Mouse (Mus musculus) kidney, postnatal 0 days (tissue): ENCODE data around the gene Ppp3ca. TPM values are rescaled to one million over a fixed set of nuclear protein-coding genes. Genes with fewer than 3 reads are reported as not detected.
A peak's percentile ranks its signal among the peaks of the same experiment; 100 is the strongest.

Source experiments
- ATAC-seq: fragments of 200-750 bp; cut with Nextera tagmentation; replicated peaks from 2 replicates; pipeline ENCODE4 v1.8.0; 2017; ENCODE audit warnings: low read depth, moderate number of reproducible peaks, moderate TSS enrichment, moderate library complexity; ENCODE audit not compliant: low FRiP score
- DNase-seq: peaks from one replicate; pipeline ENCODE4 v3.0.0-alpha.2; 2016; ENCODE audit warnings: low spot score
- H3K27ac ChIP-seq: fragments of 300-500 bp; sonication (generic); 2 replicates; pipeline ENCODE4 v1.5.1; 2014; ENCODE audit warnings: mild to moderate bottlenecking
- H3K27me3 ChIP-seq: fragments of 300-500 bp; sonication (generic); 2 replicates; pipeline ENCODE4 v1.6.1; 2014; ENCODE audit warnings: low read length, mixed read lengths; ENCODE audit not compliant: insufficient read depth
- H3K36me3 ChIP-seq: fragments of 300-500 bp; sonication (generic); 2 replicates; pipeline ENCODE4 v1.6.1; 2014; ENCODE audit warnings: low read length, mixed read lengths; ENCODE audit not compliant: insufficient read depth
- H3K4me1 ChIP-seq: fragments of 300-500 bp; sonication (generic); replicated peaks from 2 replicates; pipeline ENCODE4 v1.6.1; 2014; ENCODE audit warnings: antibody characterized with exemption, low read length, mixed read lengths; ENCODE audit not compliant: insufficient read depth
- H3K4me2 ChIP-seq: fragments of 300-500 bp; sonication (generic); 2 replicates; pipeline ENCODE4 v1.6.1; 2014; ENCODE audit warnings: mild to moderate bottlenecking, low read length, moderate library complexity, mixed read lengths
- H3K4me3 ChIP-seq: fragments of 300-500 bp; sonication (generic); replicated peaks from 2 replicates; pipeline ENCODE4 v1.5.1; 2014; ENCODE audit warnings: low read depth, low read length
- H3K9ac ChIP-seq: fragments of 300-500 bp; sonication (generic); 2 replicates; pipeline ENCODE4 v1.6.1; 2014; ENCODE audit warnings: low read depth, low read length
- H3K9me3 ChIP-seq: fragments of 300-500 bp; sonication (generic); replicated peaks from 2 replicates; pipeline ENCODE4 v1.6.1; 2016; ENCODE audit warnings: low read length, inconsistent platforms, mixed read lengths
- CTCF ChIP-seq: IDR thresholded peaks from 2 replicates; pipeline ENCODE4 v1.5.1; 2016; ENCODE audit warnings: antibody characterized with exemption, low read depth, mild to moderate bottlenecking, moderate library complexity
- WGBS: fragments of 180-500 bp; shearing (Covaris S2); extraction: QIAGEN DNeasy Blood & Tissue Kit; methylation state at CpG from one replicate; pipeline ENCODE4 v1.1.7; 2014; 5-methylcytosine and 5-hydroxymethylcytosine counted together
- polyA plus RNA-seq: library from polyadenylated mRNA; unstranded; fragments of >200 nt; fragmentation: Nextera tagmentation; extraction: Ambion mirVana; gene quantifications from 2 replicates; pipeline ENCODE4 v1.2.1, GENCODE M21; 2015

Ppp3ca gene
- polyA plus RNA-seq, 1 experiment from 2014 or later, result 66.1 TPM

- ATAC-seq, result no peak
- no peak overlapping the region for H3K4me2 ChIP-seq
- H3K4me1 ChIP-seq, result no peaks in the 10 kb centered on the region
- H3K27me3 ChIP-seq, result no peaks in the 10 kb centered on the region
- no peak overlapping the region for H3K27ac ChIP-seq
- WGBS, result 90% methylated on average over 2 of the region's 2 CpGs
- TF ChIP-seq CTCF, result no peak
- no peak overlapping the region for H3K9ac ChIP-seq
- no peak for DNase-seq
- H3K4me3 ChIP-seq, result no peak overlapping the region
- no peaks in the 10 kb centered on the region for H3K36me3 ChIP-seq
- H3K9me3 ChIP-seq, result no peaks in the 10 kb centered on the region
These were observed 152.5 kb downstream of the Ppp3ca start for GRCm38 (mm10) chr3:136822431-136822830.

- H3K9me3 ChIP-seq, result no peaks in the 10 kb centered on the region
- H3K27ac ChIP-seq, result no peak overlapping the region
- no peak overlapping the region for H3K4me2 ChIP-seq
- WGBS, result 44% methylated on average over 2 of the region's 2 CpGs
- TF ChIP-seq CTCF, result no peak
- DNase-seq (no peak), ATAC-seq (no peak)
- H3K9ac ChIP-seq, result no peak overlapping the region
- peaks cover 4% of the 10 kb centered on the region; the same call in 1 of the 2 replicates for H3K4me1 ChIP-seq
- no peak overlapping the region for H3K4me3 ChIP-seq
- no peaks in the 10 kb centered on the region for H3K27me3 ChIP-seq
- H3K36me3 ChIP-seq, result no peaks in the 10 kb centered on the region
These were observed 158.5 kb downstream of the Ppp3ca start for GRCm38 (mm10) chr3:136828451-136828850.

- H3K9me3 ChIP-seq, result no peaks in the 10 kb centered on the region
- TF ChIP-seq CTCF, result no peak
- whole genome bisulfite sequencing, result 43% methylated on average over 5 of the region's 5 CpGs
- DNase-seq (no peak), ATAC-seq (no peak)
- H3K27ac ChIP-seq, result no peak overlapping the region
- H3K9ac ChIP-seq, result no peak overlapping the region
- H3K4me3 ChIP-seq, result no peak overlapping the region
- H3K4me1 ChIP-seq, result peaks cover 7% of the 10 kb centered on the region; the same call in 1 of the 2 replicates
- H3K27me3 ChIP-seq, result no peaks in the 10 kb centered on the region
- H3K36me3 ChIP-seq, result no peaks in the 10 kb centered on the region
- no peak overlapping the region for H3K4me2 ChIP-seq
These were observed 159.2 kb downstream of the Ppp3ca start for GRCm38 (mm10) chr3:136829109-136829508.

GRCm38 (mm10) chr3:136830687-136831220, 160.8 kb downstream of the Ppp3ca start:
- DNase-seq (no peak), ATAC-seq (no peak)
- Histone ChIP-seq H3K4me3 (no peak overlapping the region), H3K4me1 (peaks cover 7% of the 10 kb centered on the region; the same call in 1 of the 2 replicates), H3K27ac (no peak overlapping the region), H3K36me3 (no peaks in the 10 kb centered on the region), H3K27me3 (no peaks in the 10 kb centered on the region), H3K9me3 (no peaks in the 10 kb centered on the region), H3K4me2 (no peak overlapping the region), H3K9ac (no peak overlapping the region)
- TF ChIP-seq CTCF, result no peak
- WGBS, result 85% methylated on average over 12 of the region's 12 CpGs

- H3K9me3 ChIP-seq, result no peaks in the 10 kb centered on the region
- H3K9ac ChIP-seq, result no peak overlapping the region
- H3K27ac ChIP-seq, result no peak overlapping the region
- H3K4me1 ChIP-seq, result peaks cover 7% of the 10 kb centered on the region
- H3K27me3 ChIP-seq, result no peaks in the 10 kb centered on the region
- no peak for ATAC-seq
- WGBS, result 46% methylated on average over 11 of the region's 11 CpGs
- H3K4me2 ChIP-seq, result peak overlapping the region; percentile 38
- no peak overlapping the region for H3K4me3 ChIP-seq
- no peak for DNase-seq
- H3K36me3 ChIP-seq, result no peaks in the 10 kb centered on the region
- TF ChIP-seq CTCF, result no peak
These were observed 163.2 kb downstream of the Ppp3ca start for GRCm38 (mm10) chr3:136833003-136833745.

- Histone ChIP-seq H3K4me3 (no peak overlapping the region), H3K9me3 (no peaks in the 10 kb centered on the region), H3K9ac (no peak overlapping the region), H3K4me2 (peak overlapping the region; percentile 38), H3K27ac (no peak overlapping the region), H3K36me3 (no peaks in the 10 kb centered on the region), H3K27me3 (no peaks in the 10 kb centered on the region), H3K4me1 (peaks cover 7% of the 10 kb centered on the region)
- ATAC-seq (peak; percentile 62), DNase-seq (peak; percentile 81)
- WGBS, result 2% methylated on average over 5 of the region's 5 CpGs
- no peak for TF ChIP-seq CTCF
These were observed 164.0 kb downstream of the Ppp3ca start for GRCm38 (mm10) chr3:136833893-136834292.
